ENCODE assay signal across 8 mouse cellular contexts in genomic region chr1:172311248-172311906, GRCm38 (mm10). TPM values are rescaled to one million over a fixed set of nuclear protein-coding genes. Genes with fewer than 3 reads are reported as not detected.
DNase-seq lines count a peak whose midpoint lies in the region; ATAC-seq lines count a peak whose summit lies in the region.

No protein-coding gene starts in this region.

- peak overlapping the region; percentile 96 for H3K4me2 ChIP-seq in liver, embryonic 13.5 days

- H3K9ac ChIP-seq in liver, embryonic 13.5 days, result peak overlapping the region; percentile 76

- WGBS in liver, embryonic 13.5 days (ENCODE audit: insufficient replicate concordance), result 1% methylated on average over 23 of the region's 23 CpGs

- H3K4me1 ChIP-seq in liver, embryonic 13.5 days (replicated peaks), result peaks cover 43% of the 10 kb centered on the region

- no peaks in the 10 kb centered on the region for H3K36me3 ChIP-seq in liver, embryonic 13.5 days

- H3K27ac ChIP-seq in liver, embryonic 13.5 days, result peak overlapping the region; percentile 83

- H3K9me3 ChIP-seq in liver, embryonic 13.5 days (replicated peaks), result no peaks in the 10 kb centered on the region

- intact Hi-C loops in gastrocnemius, postnatal 14 days (cut with DNase I; ENCODE audit: low total_unique reads), result loop anchor here (10.0 kb wide), 1 partner anchor 197 kb away; no protein-coding TSS in a partner anchor

- ATAC-seq in liver, embryonic 13.5 days (ENCODE audit: low read depth), result peak; percentile 16

- H3K4me3 ChIP-seq in liver, embryonic 13.5 days (replicated peaks), result peak overlapping the region; percentile 75

- H3K27me3 ChIP-seq in liver, embryonic 13.5 days, result no peaks in the 10 kb centered on the region

- DNase-seq in spleen, adult 12 weeks (ENCODE audit: low spot score), result peak; percentile 11
- no peak for DNase-seq in spleen, postnatal 14 days (ENCODE audit: low spot score in 2 of 2)
- DNase-seq in cerebellum, adult 8-10 months, result peak; percentile 73
- DNase-seq in gastrocnemius, postnatal 14 days, result peak; percentile 64
- DNase-seq in induced T-regulatory cell, adult 2 months (ENCODE audit: low read depth), result peak; percentile 88
- DNase-seq in liver, embryonic 13.5 days, result peak; percentile 35
- DNase-seq in naive thymus-derived CD4-positive, alpha-beta T cell, adult 2 months (ENCODE audit: low read depth), result peak; percentile 77
- DNase-seq in thymus, postnatal 0 days (ENCODE audit: low spot score), result peak; percentile 39

RNA-seq across cellular contexts. Expression of gene Atp1a2, which starts 13.5 kb away (rescaled TPM):
- total RNA-seq in gastrocnemius, postnatal 14 days (2021), result 1,000 to 10,000 TPM in 1 of 2 experiments, 100 to 1,000 TPM in 1; 826 to 1,026 TPM
- polyA plus RNA-seq in liver, embryonic 13.5 days (2015; fragmentation: Nextera tagmentation; extraction: Ambion mirVana), result 0.25 and 0.32 TPM in 2 replicates
- polyA plus RNA-seq in thymus, postnatal 0 days (2015; fragmentation: Nextera tagmentation; extraction: Ambion mirVana), result 0.71 and 0.82 TPM in 2 replicates

RNA-seq across cellular contexts. Expression of gene Kcnj9, which starts 17.7 kb away (rescaled TPM):
- not detected for total RNA-seq in gastrocnemius, postnatal 14 days (2021)
- 0.05 TPM in 1 of 2 replicates, not detected in the other for polyA plus RNA-seq in liver, embryonic 13.5 days (2015; fragmentation: Nextera tagmentation; extraction: Ambion mirVana)
- 0.09 TPM in 2 replicates for polyA plus RNA-seq in thymus, postnatal 0 days (2015; fragmentation: Nextera tagmentation; extraction: Ambion mirVana)

RNA-seq across cellular contexts. Expression of gene Kcnj10, which starts 29.6 kb away (rescaled TPM):
- total RNA-seq in gastrocnemius, postnatal 14 days (2021), result under 1 TPM; 0.29 to 0.96 TPM
- polyA plus RNA-seq in liver, embryonic 13.5 days (2015; fragmentation: Nextera tagmentation; extraction: Ambion mirVana), result 0.03 and 0.07 TPM in 2 replicates
- polyA plus RNA-seq in thymus, postnatal 0 days (2015; fragmentation: Nextera tagmentation; extraction: Ambion mirVana), result 0.15 and 0.17 TPM in 2 replicates

RNA-seq across cellular contexts. Expression of gene Igsf8, which starts 49.9 kb away (rescaled TPM):
- total RNA-seq in gastrocnemius, postnatal 14 days (2021), result 10 to 100 TPM; 11.1 to 12.5 TPM
- 15.4 and 16.8 TPM in 2 replicates for polyA plus RNA-seq in liver, embryonic 13.5 days (2015; fragmentation: Nextera tagmentation; extraction: Ambion mirVana)
- 24.2 and 28.4 TPM in 2 replicates for polyA plus RNA-seq in thymus, postnatal 0 days (2015; fragmentation: Nextera tagmentation; extraction: Ambion mirVana)

RNA-seq across cellular contexts. Expression of gene Atp1a4, which starts 53.2 kb away (rescaled TPM):
- under 1 TPM; 0.66 to 0.96 TPM for total RNA-seq in gastrocnemius, postnatal 14 days (2021)
- 0.03 TPM in 1 of 2 replicates, not detected in the other for polyA plus RNA-seq in liver, embryonic 13.5 days (2015; fragmentation: Nextera tagmentation; extraction: Ambion mirVana)
- polyA plus RNA-seq in thymus, postnatal 0 days (2015; fragmentation: Nextera tagmentation; extraction: Ambion mirVana), result not detected in 2 replicates

Comparison
In these comparisons a context has a peak if more than half of its experiments do, and no peak if none do; other contexts are left out.
1. DNase-seq: peak in spleen, adult 12 weeks (single experiment), cerebellum, adult 8-10 months (single experiment), gastrocnemius, postnatal 14 days (single experiment), induced T-regulatory cell, adult 2 months (single experiment), liver, embryonic 13.5 days (single experiment), naive thymus-derived CD4-positive, alpha-beta T cell, adult 2 months (single experiment) and thymus, postnatal 0 days (single experiment); none in spleen, postnatal 14 days (0 of 2).